Mouse (Mus musculus): ENCODE data around the gene Tti1.

GRCm38 (mm10) chr2:157988416-157989190 lies 39.6 kb downstream of the Tti1 start:
- TF ChIP-seq CTCF (IDR thresholded peaks at IDR 0.05; ENCODE audit: insufficient read depth, low read length): no peak
- TF ChIP-seq POLR2A (IDR thresholded peaks at IDR 0.05; ENCODE audit: borderline replicate concordance, extremely low read depth, low read depth, low read length): no peak
